Mouse (Mus musculus) Patski (cell line): ENCODE measurements around the gene Olfr53. TPM values are rescaled to one million over a fixed set of nuclear protein-coding genes. Genes with fewer than 3 reads are reported as not detected.
"Not testable (repeated sequence)": the region's sequence is repeated elsewhere in the genome, so short reads cannot be mapped to it uniquely, and the experiment has no call there.

Experiments used
- ATAC-seq: fragments of 100-300 bp; one replicate; pipeline ENCODE4 v1.8.0; 2021
- CTCF ChIA-PET: fragments of 350-600 bp; sonication (Branson Sonifier 250); formaldehyde crosslinking; loops from one replicate; lab custom pipeline; 2022; ENCODE audit warnings: inconsistent platforms; lab: Charles Lee
- POLR2A ChIA-PET: fragments of 350-600 bp; sonication (Branson Sonifier 250); formaldehyde crosslinking; loops from one replicate; lab custom pipeline; 2022; ENCODE audit warnings: antibody characterized with exemption, inconsistent platforms; lab: Charles Lee
- DNase-seq: peaks from one replicate; pipeline ENCODE4 v3.0.0-alpha.2; 2011; ENCODE audit warnings: low read depth, low spot score
- H3K27me3 ChIP-seq: fragments of 371-371 bp; one replicate; pipeline ENCODE4 v1.5.1; 2021
- CTCF ChIP-seq: fragments of 100-300 bp; IDR thresholded peaks from one replicate; pipeline ENCODE4 v1.5.1; 2021
- in situ Hi-C: fragments of 300-500 bp; cut with MboI; formaldehyde crosslinking; loops from 3 replicates; pipeline ENCODE4 v1.11.1; 2018; ENCODE audit warnings: low pct_unique_long_range_greater_than_20kb, mixed read lengths
- polyA plus RNA-seq: library from polyadenylated mRNA; unstranded; gene quantifications from one replicate; pipeline ENCODE4 v1.2.3, GENCODE M21; 2021

Olfr53 gene
- polyA plus RNA-seq: not detected

GRCm38 (mm10) chr7:140646152-140646551, at the start of gene Olfr53:
Olfr53 (plus strand) TSS chr7:140646452.
- in situ Hi-C loops: no loop called here
- ATAC-seq (no peak), DNase-seq (no peak)
- no peak for TF ChIP-seq CTCF
- H3K27me3 ChIP-seq: peaks cover 3% of the 10 kb centered on the region
- POLR2A ChIA-PET: no interaction called here
- CTCF ChIA-PET: no interaction called here

GRCm38 (mm10) chr7:140600969-140601368, 45.3 kb upstream of the Olfr53 start, which contains the start of gene Olfr46:
Olfr46 (plus strand) TSS chr7:140601269.
- H3K27me3 ChIP-seq, DNase-seq, in situ Hi-C loops, CTCF ChIA-PET, POLR2A ChIA-PET, ATAC-seq: not testable (repeated sequence)

- DNase-seq, CTCF ChIA-PET, POLR2A ChIA-PET, H3K27me3 ChIP-seq, ATAC-seq, in situ Hi-C loops: not testable (repeated sequence)
These were observed 17.6 kb upstream of the Olfr53 start, which contains the start of gene Olfr61 for GRCm38 (mm10) chr7:140628670-140629069. Olfr61 (plus strand) TSS chr7:140628970.

GRCm38 (mm10) chr7:140630559-140630958, 15.7 kb upstream of the Olfr53 start:
- H3K27me3 ChIP-seq: no peaks in the 10 kb centered on the region
- ChIA-PET POLR2A (no interaction called here), CTCF (no interaction called here)
- in situ Hi-C loops: no loop called here
- TF ChIP-seq CTCF: no peak
- DNase-seq: no peak
- ATAC-seq: no peak

GRCm38 (mm10) chr7:140659630-140660029, 13.4 kb downstream of the Olfr53 start, which contains the start of gene Olfr539:
Olfr539 (plus strand) TSS chr7:140659930.
- TF ChIP-seq CTCF: no peak
- DNase-seq: no peak
- H3K27me3 ChIP-seq: no peaks in the 10 kb centered on the region
- CTCF ChIA-PET: no interaction called here
- POLR2A ChIA-PET: no interaction called here
- in situ Hi-C loops: no loop called here
- no peak for ATAC-seq

- in situ Hi-C loops, POLR2A ChIA-PET, DNase-seq, CTCF ChIA-PET, H3K27me3 ChIP-seq, ATAC-seq: not testable (repeated sequence)
These were observed 24.4 kb downstream of the Olfr53 start for GRCm38 (mm10) chr7:140670693-140671092.

- ChIA-PET CTCF (no interaction called here), POLR2A (no interaction called here)
- peaks cover under 1% of the 10 kb centered on the region for H3K27me3 ChIP-seq
- in situ Hi-C loops: no loop called here
- DNase-seq (no peak), ATAC-seq (no peak)
- TF ChIP-seq CTCF: no peak
These were observed 29.6 kb downstream of the Olfr53 start for GRCm38 (mm10) chr7:140675863-140676262.

GRCm38 (mm10) chr7:140679591-140679990, 33.3 kb downstream of the Olfr53 start:
- in situ Hi-C loops, CTCF ChIA-PET, ATAC-seq: not testable (repeated sequence)

GRCm38 (mm10) chr7:140681651-140682050, 35.4 kb downstream of the Olfr53 start, which contains the start of gene Olfr45:
Olfr45 (plus strand) TSS chr7:140681951.
- in situ Hi-C loops: no loop called here
- DNase-seq: no peak
- peaks cover 5% of the 10 kb centered on the region for H3K27me3 ChIP-seq
- TF ChIP-seq CTCF: no peak
- ATAC-seq: no peak
- CTCF ChIA-PET: no interaction called here
- POLR2A ChIA-PET: no interaction called here

More at GRCm38 (mm10) chr7:140679591-140679990, 33.3 kb downstream of the Olfr53 start:
- DNase-seq, H3K27me3 ChIP-seq, POLR2A ChIA-PET: not testable (repeated sequence)

GRCm38 (mm10) chr7:140696967-140697366, 50.7 kb downstream of the Olfr53 start, which contains the start of gene Olfr541:
Olfr541 (plus strand) TSS chr7:140697267.
- DNase-seq: no peak
- H3K27me3 ChIP-seq: peaks cover 2% of the 10 kb centered on the region
- POLR2A ChIA-PET: no interaction called here
- CTCF ChIA-PET: no interaction called here
- in situ Hi-C loops: no loop called here
- TF ChIP-seq CTCF: no peak
- ATAC-seq: no peak

Other genes with a start within 250 kb of the Olfr53 start
- gene Olfr531, start 243.5 kb upstream of the Olfr53 start, polyA plus RNA-seq: not detected
- gene Olfr532, start 224.8 kb upstream of the Olfr53 start, polyA plus RNA-seq: not detected
- not detected for gene Olfr533, start 183.1 kb upstream of the Olfr53 start, polyA plus RNA-seq
- not detected for gene Olfr535, start 162.2 kb upstream of the Olfr53 start, polyA plus RNA-seq
- not detected for gene Olfr536, start 139.1 kb upstream of the Olfr53 start, polyA plus RNA-seq
- gene Olfr538, start 78.6 kb upstream of the Olfr53 start, polyA plus RNA-seq: not detected
- not detected for gene Olfr46, start 45.2 kb upstream of the Olfr53 start, polyA plus RNA-seq
- not detected for gene Olfr61, start 17.5 kb upstream of the Olfr53 start, polyA plus RNA-seq
- not detected for gene Olfr539, start 13.5 kb downstream of the Olfr53 start, polyA plus RNA-seq
- not detected for gene Olfr45, start 35.5 kb downstream of the Olfr53 start, polyA plus RNA-seq
- gene Olfr541, start 50.8 kb downstream of the Olfr53 start, polyA plus RNA-seq: not detected
- gene Cyp2e1, start 117.3 kb downstream of the Olfr53 start, polyA plus RNA-seq: not detected
- not detected for gene Syce1, start 141.4 kb downstream of the Olfr53 start, polyA plus RNA-seq
- gene Zfp941, start 175.7 kb downstream of the Olfr53 start, polyA plus RNA-seq: not detected
- 0.18 TPM for gene Urah, start 188.6 kb downstream of the Olfr53 start, polyA plus RNA-seq
- gene Scgb1c1, start 199.1 kb downstream of the Olfr53 start, polyA plus RNA-seq: 0.23 TPM
- gene Odf3, start 201.4 kb downstream of the Olfr53 start, polyA plus RNA-seq: 0.31 TPM
- not detected for gene Gm45785, start 209.9 kb downstream of the Olfr53 start, polyA plus RNA-seq
- 67.0 TPM for gene Ric8a, start 210.5 kb downstream of the Olfr53 start, polyA plus RNA-seq
- 28.0 TPM for gene Bet1l, start 211.1 kb downstream of the Olfr53 start, polyA plus RNA-seq
- gene Psmd13, start 235.5 kb downstream of the Olfr53 start, polyA plus RNA-seq: 148 TPM
- 48.3 TPM for gene Sirt3, start 235.9 kb downstream of the Olfr53 start, polyA plus RNA-seq